Mouse (Mus musculus): ENCODE measurements around the gene Trim34b. TPM values are rescaled to one million over a fixed set of nuclear protein-coding genes. Genes with fewer than 3 reads are reported as not detected.

The Trim34b gene
- not detected for polyA plus RNA-seq (2014; fragmentation: Illumina TruSeq; extraction: RNeasy Lipid Tissue Mini Kit (QIAGEN cat#74804); ENCODE audit: low read depth, low replicate concordance)

DNA sequence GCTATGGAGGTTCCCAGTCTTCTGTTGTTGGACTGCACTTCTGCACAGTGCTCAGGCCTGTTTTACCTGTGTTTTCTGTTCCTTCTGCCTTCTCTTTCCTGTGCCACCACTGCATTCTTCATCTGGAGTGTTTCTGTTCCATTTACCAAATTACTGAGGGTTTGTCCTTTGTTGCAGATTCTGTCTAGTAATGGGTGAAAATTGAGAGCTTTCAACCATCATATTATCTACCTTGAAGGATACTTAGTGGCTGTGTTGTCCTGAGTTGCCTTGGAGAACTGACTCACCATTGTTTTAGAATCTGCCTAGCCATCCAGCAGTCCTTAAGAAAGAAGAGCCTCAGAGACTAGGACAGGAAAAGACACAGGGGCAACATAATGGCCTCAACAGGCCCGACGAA, at the start of gene Trim34b:
Trim34b (plus strand) TSS at position 301 of the 400 bp plus-strand sequence.

GRCm38 (mm10) chr7:104287576-104288443, 41.5 kb upstream of the Trim34b start, which contains the start of gene Trim5:
Gene Trim5, minus strand, starts transcription at chr7:104288094.

GRCm38 (mm10) chr7:104315369-104316080, 13.7 kb upstream of the Trim34b start, which contains the start of gene Trim12a:
Gene Trim12a, minus strand, starts transcription at chr7:104315466.

GRCm38 (mm10) chr7:104352717-104353599, 23.7 kb downstream of the Trim34b start, which contains the start of gene Trim12c:
Gene Trim12c, minus strand, starts transcription at chr7:104353362.

DNA sequence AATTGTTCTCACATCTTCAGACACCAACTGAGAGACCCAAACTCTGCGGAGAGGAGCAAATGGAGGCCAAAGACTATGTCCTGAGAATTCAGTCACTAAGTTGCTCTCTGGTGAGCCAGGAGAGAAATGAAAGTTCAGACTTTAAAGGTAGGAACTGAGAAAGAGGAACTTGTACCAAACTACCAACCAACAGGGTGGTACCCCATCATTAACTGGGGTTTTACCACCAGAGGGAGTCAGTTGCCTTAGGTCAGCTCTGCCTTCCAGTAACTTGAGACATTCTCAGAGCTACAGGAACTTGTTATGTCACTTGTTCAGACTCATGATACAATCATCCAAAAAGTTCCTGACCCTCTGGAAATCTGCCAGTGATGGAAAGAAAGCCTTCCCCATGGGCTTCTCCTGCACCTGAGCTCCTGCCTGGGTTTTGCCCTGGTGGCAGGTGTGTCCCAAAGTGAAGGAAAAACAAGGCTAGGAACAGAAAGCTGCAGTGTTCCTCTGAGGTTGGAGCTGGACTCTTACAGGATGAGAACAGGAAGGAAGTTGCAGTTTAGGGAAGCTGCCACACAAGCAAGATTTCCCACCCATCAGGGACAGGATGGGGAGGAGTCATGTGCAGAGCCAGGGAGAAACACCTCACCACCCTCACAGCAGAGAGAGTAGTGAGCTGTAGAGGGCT, 40.6 kb downstream of the Trim34b start, which contains the start of gene Trim30b:
Trim30b (minus strand) TSS at position 149 of the 679 bp plus-strand sequence.

Other genes starting within 250 kb of the Trim34b start
- not detected for gene Olfr645, start 244.0 kb upstream of the Trim34b start, polyA plus RNA-seq (2014; fragmentation: Illumina TruSeq; extraction: RNeasy Lipid Tissue Mini Kit (QIAGEN cat#74804); ENCODE audit: low read depth, low replicate concordance)
- gene Olfr646, start 224.6 kb upstream of the Trim34b start, polyA plus RNA-seq (2014; fragmentation: Illumina TruSeq; extraction: RNeasy Lipid Tissue Mini Kit (QIAGEN cat#74804); ENCODE audit: low read depth, low replicate concordance): not detected
- gene Ubqln5, start 199.6 kb upstream of the Trim34b start, polyA plus RNA-seq (2014; fragmentation: Illumina TruSeq; extraction: RNeasy Lipid Tissue Mini Kit (QIAGEN cat#74804); ENCODE audit: low read depth, low replicate concordance): not detected
- gene Olfr643, start 192.1 kb upstream of the Trim34b start, polyA plus RNA-seq (2014; fragmentation: Illumina TruSeq; extraction: RNeasy Lipid Tissue Mini Kit (QIAGEN cat#74804); ENCODE audit: low read depth, low replicate concordance): not detected
- not detected for gene Ubqln3, start 186.2 kb upstream of the Trim34b start, polyA plus RNA-seq (2014; fragmentation: Illumina TruSeq; extraction: RNeasy Lipid Tissue Mini Kit (QIAGEN cat#74804); ENCODE audit: low read depth, low replicate concordance)
- not detected for gene Ubqlnl, start 178.9 kb upstream of the Trim34b start, polyA plus RNA-seq (2014; fragmentation: Illumina TruSeq; extraction: RNeasy Lipid Tissue Mini Kit (QIAGEN cat#74804); ENCODE audit: low read depth, low replicate concordance)
- not detected for gene Olfm5, start 164.6 kb upstream of the Trim34b start, polyA plus RNA-seq (2014; fragmentation: Illumina TruSeq; extraction: RNeasy Lipid Tissue Mini Kit (QIAGEN cat#74804); ENCODE audit: low read depth, low replicate concordance)
- gene Olfr648, start 146.1 kb upstream of the Trim34b start, polyA plus RNA-seq (2014; fragmentation: Illumina TruSeq; extraction: RNeasy Lipid Tissue Mini Kit (QIAGEN cat#74804); ENCODE audit: low read depth, low replicate concordance): not detected
- not detected for gene Olfr649, start 133.5 kb upstream of the Trim34b start, polyA plus RNA-seq (2014; fragmentation: Illumina TruSeq; extraction: RNeasy Lipid Tissue Mini Kit (QIAGEN cat#74804); ENCODE audit: low read depth, low replicate concordance)
- gene Trim6, start 110.7 kb upstream of the Trim34b start, polyA plus RNA-seq (2014; fragmentation: Illumina TruSeq; extraction: RNeasy Lipid Tissue Mini Kit (QIAGEN cat#74804); ENCODE audit: low read depth, low replicate concordance): 0.34 TPM
- gene Trim34a, start 85.0 kb upstream of the Trim34b start, polyA plus RNA-seq (2014; fragmentation: Illumina TruSeq; extraction: RNeasy Lipid Tissue Mini Kit (QIAGEN cat#74804); ENCODE audit: low read depth, low replicate concordance): 14.9 TPM
- 3.6 TPM for gene Trim5, start 41.4 kb upstream of the Trim34b start, polyA plus RNA-seq (2014; fragmentation: Illumina TruSeq; extraction: RNeasy Lipid Tissue Mini Kit (QIAGEN cat#74804); ENCODE audit: low read depth, low replicate concordance)
- 16.4 TPM for gene Trim12a, start 14.0 kb upstream of the Trim34b start, polyA plus RNA-seq (2014; fragmentation: Illumina TruSeq; extraction: RNeasy Lipid Tissue Mini Kit (QIAGEN cat#74804); ENCODE audit: low read depth, low replicate concordance)
- gene Trim12c, start 23.9 kb downstream of the Trim34b start, polyA plus RNA-seq (2014; fragmentation: Illumina TruSeq; extraction: RNeasy Lipid Tissue Mini Kit (QIAGEN cat#74804); ENCODE audit: low read depth, low replicate concordance): 14.0 TPM
- gene Trim30b, start 40.4 kb downstream of the Trim34b start, polyA plus RNA-seq (2014; fragmentation: Illumina TruSeq; extraction: RNeasy Lipid Tissue Mini Kit (QIAGEN cat#74804); ENCODE audit: low read depth, low replicate concordance): 0.34 TPM
- 0.29 TPM for gene Trim30c, start 71.4 kb downstream of the Trim34b start, polyA plus RNA-seq (2014; fragmentation: Illumina TruSeq; extraction: RNeasy Lipid Tissue Mini Kit (QIAGEN cat#74804); ENCODE audit: low read depth, low replicate concordance)
- gene Trim30a, start 135.7 kb downstream of the Trim34b start, polyA plus RNA-seq (2014; fragmentation: Illumina TruSeq; extraction: RNeasy Lipid Tissue Mini Kit (QIAGEN cat#74804); ENCODE audit: low read depth, low replicate concordance): 14.2 TPM
- 14.9 TPM for gene Trim30d, start 178.4 kb downstream of the Trim34b start, polyA plus RNA-seq (2014; fragmentation: Illumina TruSeq; extraction: RNeasy Lipid Tissue Mini Kit (QIAGEN cat#74804); ENCODE audit: low read depth, low replicate concordance)
- not detected for gene Olfr651, start 220.7 kb downstream of the Trim34b start, polyA plus RNA-seq (2014; fragmentation: Illumina TruSeq; extraction: RNeasy Lipid Tissue Mini Kit (QIAGEN cat#74804); ENCODE audit: low read depth, low replicate concordance)
- not detected for gene Olfr652, start 231.4 kb downstream of the Trim34b start, polyA plus RNA-seq (2014; fragmentation: Illumina TruSeq; extraction: RNeasy Lipid Tissue Mini Kit (QIAGEN cat#74804); ENCODE audit: low read depth, low replicate concordance)
- not detected for gene Olfr653, start 247.8 kb downstream of the Trim34b start, polyA plus RNA-seq (2014; fragmentation: Illumina TruSeq; extraction: RNeasy Lipid Tissue Mini Kit (QIAGEN cat#74804); ENCODE audit: low read depth, low replicate concordance)

All from liver, adult 10 weeks (tissue).